27 mouse cellular contexts compared by ENCODE assay signal in the genomic region with DNA sequence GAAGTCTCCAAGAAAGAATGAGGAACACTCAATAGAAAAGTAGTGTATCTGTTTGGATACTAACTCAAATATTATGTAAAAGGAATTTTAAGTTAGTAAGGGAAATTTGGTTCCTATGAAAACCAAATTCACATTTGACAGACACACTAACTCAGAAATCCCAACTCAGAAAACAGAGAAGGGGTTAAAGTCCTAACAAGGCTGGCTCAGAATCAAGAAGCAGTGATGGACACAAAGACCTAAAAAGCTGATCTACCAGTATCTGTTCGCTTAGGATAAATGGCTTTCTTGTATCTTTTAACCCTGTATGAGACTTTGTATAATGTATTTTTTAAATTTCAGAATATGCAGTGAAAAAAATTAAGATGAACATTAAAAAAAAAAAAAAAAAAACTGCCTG. TPM values are rescaled to one million over a fixed set of nuclear protein-coding genes. Genes with fewer than 3 reads are reported as not detected.
DNase-seq lines count a peak whose midpoint lies in the region; ATAC-seq and TF ChIP-seq lines count a peak whose summit lies in the region.
"Had no signal": no experiment of that assay in that cellular context is flagged by ENCODE, and none has a peak within 500 bp of the region (broad histone marks: within the 10 kb centered on the region; RNA-seq: fewer than 3 reads in every experiment).

No protein-coding gene starts in this region.

- no peak overlapping the region for H3ac ChIP-seq in myocyte (ENCODE audit: control insufficient read depth, insufficient read length)

- H3K9me3 ChIP-seq in kidney, embryonic 14.5 days (ENCODE audit: control insufficient read depth, low read length) = no peaks in the 10 kb centered on the region
- no peaks in the 10 kb centered on the region for H3K9me3 ChIP-seq in ES-Bruce4 (replicated peaks; ENCODE audit: control insufficient read depth, insufficient read depth, low read length, poor library complexity, severe bottlenecking)
- no peaks in the 10 kb centered on the region for H3K9me3 ChIP-seq in liver, embryonic 14.5 days (ENCODE audit: control insufficient read depth, low read length)
- H3K9me3 ChIP-seq: embryonic facial prominence, embryonic 10.5 days; embryonic facial prominence, embryonic 15.5 days; forebrain, embryonic 12.5 days; heart, embryonic 15.5 days; limb, embryonic 10.5 days; limb, embryonic 15.5 days; midbrain, embryonic 15.5 days; neural tube, embryonic 12.5 days; stomach, embryonic 15.5 days had no signal

- H3K4me1 ChIP-seq in kidney, adult 2 months (ENCODE audit: control insufficient read depth, insufficient read depth, low read length) = peaks cover 12% of the 10 kb centered on the region; the same call in 1 of the 2 replicates
- H3K4me1 ChIP-seq in kidney, embryonic 14.5 days (ENCODE audit: control insufficient read depth, insufficient read depth, low read length) = peaks cover 6% of the 10 kb centered on the region; the same call in 1 of the 2 replicates
- peaks cover 1% of the 10 kb centered on the region for H3K4me1 ChIP-seq in ES-Bruce4 (ENCODE audit: control insufficient read depth, insufficient read depth, low read length)
- H3K4me1 ChIP-seq in liver, embryonic 14.5 days (replicated peaks; ENCODE audit: control insufficient read depth in 2 of 2, insufficient read depth in 2 of 2, low read length in 1 of 2) = peaks cover 3 to 19% of the 10 kb centered on the region in 2 experiments

- H3K27ac ChIP-seq in kidney, adult 2 months (ENCODE audit: insufficient read depth, low read depth, low read length) = no peak overlapping the region
- no peak overlapping the region for H3K27ac ChIP-seq in kidney, embryonic 14.5 days (ENCODE audit: low read depth, low read length)
- no peak overlapping the region for H3K27ac ChIP-seq in ES-Bruce4 (ENCODE audit: insufficient read depth, low read length)
- no peak overlapping the region for H3K27ac ChIP-seq in liver, embryonic 14.5 days
- H3K27ac ChIP-seq: embryonic facial prominence, embryonic 15.5 days; forebrain, embryonic 12.5 days; heart, embryonic 15.5 days; limb, embryonic 10.5 days; limb, embryonic 15.5 days; midbrain, embryonic 15.5 days; neural tube, embryonic 12.5 days; stomach, embryonic 15.5 days had no signal

- H3K4me3 ChIP-seq in kidney, adult 2 months (ENCODE audit: insufficient read depth, low read depth, low read length) = no peak overlapping the region
- H3K4me3 ChIP-seq in kidney, embryonic 14.5 days (ENCODE audit: low read length) = no peak overlapping the region; the same call in 1 of the 2 replicates
- no peak overlapping the region for H3K4me3 ChIP-seq in ES-Bruce4 (ENCODE audit: low read depth, low read length)
- H3K4me3 ChIP-seq in liver, embryonic 14.5 days (ENCODE audit: insufficient read depth in 1 of 2, low read depth in 2 of 2, low read length in 2 of 2) = no peak overlapping the region
- peak overlapping the region; percentile 66 for H3K4me3 ChIP-seq in myocyte

- H3K9ac ChIP-seq in kidney, embryonic 14.5 days (ENCODE audit: low read depth, low read length) = no peak overlapping the region
- H3K9ac ChIP-seq in ES-Bruce4 (ENCODE audit: low read depth, poor library complexity, severe bottlenecking) = 0 out of 2 replicates have a peak overlapping the region, but pooled peaks have one; percentile 92
- H3K9ac ChIP-seq in liver, embryonic 14.5 days (replicated peaks) = no peak overlapping the region

- no peak overlapping the region for H3K4me2 ChIP-seq in kidney, embryonic 14.5 days (replicated peaks; ENCODE audit: low read depth, low read length)
- H3K4me2 ChIP-seq in liver, embryonic 14.5 days (ENCODE audit: low read depth) = peak overlapping the region; percentile 67
- H3K4me2 ChIP-seq in myocyte (ENCODE audit: low read depth) = peak overlapping the region; percentile 86

- no peaks in the 10 kb centered on the region; the same call in 1 of the 2 replicates for H3K36me3 ChIP-seq in kidney, adult 2 months (ENCODE audit: control insufficient read depth, insufficient read depth, low read length)
- peaks cover 34% of the 10 kb centered on the region for H3K36me3 ChIP-seq in kidney, embryonic 14.5 days (ENCODE audit: control insufficient read depth, insufficient read depth, low read length)
- H3K36me3 ChIP-seq in ES-Bruce4 (ENCODE audit: control insufficient read depth, insufficient read depth, low read length, poor library complexity, severe bottlenecking) = peaks cover 41% of the 10 kb centered on the region
- H3K36me3 ChIP-seq in liver, embryonic 14.5 days (replicated peaks; ENCODE audit: control insufficient read depth, insufficient read depth, low read depth) = peaks cover 3% of the 10 kb centered on the region; the same call in 1 of the 2 replicates
- peaks cover 17% of the 10 kb centered on the region for H3K36me3 ChIP-seq in myocyte (ENCODE audit: control insufficient read depth, insufficient read depth)
- H3K36me3 ChIP-seq: midbrain, embryonic 15.5 days had no signal

- no peak for ATAC-seq in kidney, embryonic 14.5 days (ENCODE audit: low FRiP score, low TSS enrichment)
- no peak for ATAC-seq in liver, embryonic 14.5 days (ENCODE audit: insufficient read depth)
- ATAC-seq: activated CD4-positive, CD25-positive, alpha-beta regulatory T cell, adult 4 months; hindbrain, embryonic 16.5 days; midbrain, embryonic 15.5 days had no signal

- peaks cover 25% of the 10 kb centered on the region for H3K79me2 ChIP-seq in myocyte (ENCODE audit: control insufficient read depth, insufficient read depth)

- WGBS in kidney, adult 2 months = 59% methylated on average over 1 of the region's 1 CpGs
- 92% methylated on average over 1 of the region's 1 CpGs for WGBS in kidney, embryonic 14.5 days
- 72% methylated on average over 1 of the region's 1 CpGs for WGBS in liver, embryonic 14.5 days (ENCODE audit: insufficient replicate concordance)

- no peak for TF ChIP-seq POLR2A in kidney, adult 2 months (IDR thresholded peaks at IDR 0.05; ENCODE audit: low read depth, low read length)
- TF ChIP-seq POLR2A in ES-Bruce4 (IDR thresholded peaks at IDR 0.05; ENCODE audit: insufficient read depth, low read length) (no peak), myocyte (IDR thresholded peaks at IDR 0.05; ENCODE audit: insufficient read length, low read depth) (no peak)

- no peak for TF ChIP-seq EP300 in ES-Bruce4 (IDR thresholded peaks at IDR 0.05; ENCODE audit: insufficient read depth, low read depth, low read length)
- no peak for TF ChIP-seq EP300 in liver, embryonic 14.5 days (IDR thresholded peaks at IDR 0.05; ENCODE audit: low read depth)

- H3K27me3 ChIP-seq in kidney, adult 2 months (replicated peaks; ENCODE audit: control insufficient read depth, insufficient read depth, low read length) = no peaks in the 10 kb centered on the region
- no peaks in the 10 kb centered on the region for H3K27me3 ChIP-seq in kidney, embryonic 14.5 days (ENCODE audit: control insufficient read depth, insufficient read depth, low read length)
- no peaks in the 10 kb centered on the region for H3K27me3 ChIP-seq in ES-Bruce4 (ENCODE audit: control insufficient read depth, insufficient read depth, low read length, poor library complexity, severe bottlenecking)
- H3K27me3 ChIP-seq in liver, embryonic 14.5 days (ENCODE audit: control insufficient read depth, insufficient read depth, low read length) = no peaks in the 10 kb centered on the region
- H3K27me3 ChIP-seq in myocyte (ENCODE audit: control insufficient read depth, insufficient read depth, insufficient read length) = no peaks in the 10 kb centered on the region
- H3K27me3 ChIP-seq: embryonic facial prominence, embryonic 15.5 days; heart, embryonic 15.5 days; limb, embryonic 15.5 days; midbrain, embryonic 15.5 days; neural tube, embryonic 12.5 days; stomach, embryonic 15.5 days had no signal

- no peak for TF ChIP-seq CTCF in kidney, adult 2 months (conservative IDR thresholded peaks at IDR 0.05; ENCODE audit: insufficient read depth, insufficient read length, low read depth, low read length)
- no peak for TF ChIP-seq CTCF in ES-Bruce4 (IDR thresholded peaks at IDR 0.05; ENCODE audit: low read depth, low read length)
- no peak for TF ChIP-seq CTCF in liver, embryonic 14.5 days (IDR thresholded peaks at IDR 0.05; ENCODE audit: low read depth)

- DNase-seq in kidney, adult 2 months = peak; percentile 73
- DNase-seq in liver, embryonic 14.5 days (ENCODE audit: low read depth in 3 of 3, low spot score in 3 of 3) = no peak
- DNase-seq in lung, postnatal 14 days = no peak
- DNase-seq in ovary, postnatal 14 days (ENCODE audit: low spot score) = no peak
- DNase-seq: adrenal gland, adult 8-10 months; cerebellum, adult 2 months; cerebellum, postnatal 25 days; gastrocnemius, postnatal 14 days; kidney, adult 18-20 months; kidney, postnatal 10 days; layer of hippocampus, adult 9-11 months; retina, postnatal 1 day; right cerebral cortex, postnatal 14 days had no signal

TF ChIP-seq in myocyte, 11 proteins besides CTCF, POLR2A, EP300 and RAD21:
- TF ChIP-seq MAX (IDR thresholded peaks at IDR 0.05; ENCODE audit: low read depth) (no peak), REST (IDR thresholded peaks at IDR 0.05; ENCODE audit: insufficient read depth, insufficient read length) (no peak), TCF3 (IDR thresholded peaks at IDR 0.05; ENCODE audit: insufficient read length, low read depth) (no peak), USF1 (IDR thresholded peaks at IDR 0.05; ENCODE audit: low read depth) (no peak)

RNA-seq across cellular contexts. Expression of a gene that starts 1.3 kb away (rescaled TPM):
- polyA plus RNA-seq in kidney, adult 2 months (2012; rRNA removed) = 5.5 and 5.7 TPM in 2 replicates
- polyA plus RNA-seq in kidney, embryonic 14.5 days (2014; fragmentation: Nextera tagmentation; extraction: Ambion mirVana) = 28.7 and 33.0 TPM in 2 replicates
- polyA plus RNA-seq in ES-Bruce4 (2011; ENCODE audit: insufficient read depth, insufficient read length, low read depth, missing spikeins) (55.0 and 58.7 TPM in 2 replicates), myocyte (2012; fragmentation: generic; extraction: Trizol) (4.9 TPM)
- polyA plus RNA-seq in liver, embryonic 14.5 days (2012; rRNA removed) = 2.1 and 5.2 TPM in 2 replicates
- 9.6 and 11.2 TPM in 2 replicates for polyA plus RNA-seq in liver, embryonic 14.5 days (2014; fragmentation: Nextera tagmentation; extraction: Ambion mirVana)

RNA-seq across cellular contexts. Expression of a gene that starts 23.9 kb away (rescaled TPM):
- 541 and 684 TPM in 2 replicates for polyA plus RNA-seq in kidney, adult 2 months (2012; rRNA removed)
- polyA plus RNA-seq in kidney, embryonic 14.5 days (2014; fragmentation: Nextera tagmentation; extraction: Ambion mirVana) = 262 and 292 TPM in 2 replicates
- polyA plus RNA-seq in ES-Bruce4 (2011; ENCODE audit: insufficient read depth, insufficient read length, low read depth, missing spikeins) (642 and 659 TPM in 2 replicates), myocyte (2012; fragmentation: generic; extraction: Trizol) (327 TPM)
- 18.2 and 44.0 TPM in 2 replicates for polyA plus RNA-seq in liver, embryonic 14.5 days (2012; rRNA removed)
- polyA plus RNA-seq in liver, embryonic 14.5 days (2014; fragmentation: Nextera tagmentation; extraction: Ambion mirVana) = 137 and 143 TPM in 2 replicates
